Mouse (Mus musculus): ENCODE data around the gene Atxn3.
A peak's percentile ranks its signal among the peaks of the same experiment; 100 is the strongest.
"Not testable (repeated sequence)": the region's sequence is repeated elsewhere in the genome, so short reads cannot be mapped to it uniquely, and the experiment has no call there.

The Atxn3 gene

GRCm38 (mm10) chr12:101957942-101958544, at the start of gene Atxn3:
Gene Atxn3, minus strand, starts transcription at chr12:101958246.
- peak; percentile 98 for DNase-seq

GRCm38 (mm10) chr12:102000785-102001184, 42.7 kb upstream of the Atxn3 start:
- DNase-seq, result no peak

- no peak for DNase-seq
Measured at GRCm38 (mm10) chr12:101998929-101999328, 40.9 kb upstream of the Atxn3 start.

- DNase-seq, result no peak
Measured at GRCm38 (mm10) chr12:101994576-101995467, 36.8 kb upstream of the Atxn3 start.

GRCm38 (mm10) chr12:101987659-101988058, 29.6 kb upstream of the Atxn3 start:
- no peak for DNase-seq

GRCm38 (mm10) chr12:101985110-101985509, 27.1 kb upstream of the Atxn3 start:
- no peak for DNase-seq

- no peak for DNase-seq
Measured at GRCm38 (mm10) chr12:101982977-101983376, 24.9 kb upstream of the Atxn3 start.

GRCm38 (mm10) chr12:101981559-101981958, 23.5 kb upstream of the Atxn3 start:
- DNase-seq, result no peak

- DNase-seq, result peak; percentile 42
Measured at GRCm38 (mm10) chr12:101980266-101980665, 22.2 kb upstream of the Atxn3 start.

GRCm38 (mm10) chr12:101979213-101979750, 21.2 kb upstream of the Atxn3 start:
- peak; percentile 17 for DNase-seq

GRCm38 (mm10) chr12:101978588-101978987, 20.5 kb upstream of the Atxn3 start:
- DNase-seq, result no peak

- no peak for DNase-seq
Measured at GRCm38 (mm10) chr12:101978162-101978561, 20.1 kb upstream of the Atxn3 start.

GRCm38 (mm10) chr12:101977404-101977915, 19.4 kb upstream of the Atxn3 start:
- DNase-seq, result no peak

GRCm38 (mm10) chr12:101976651-101977403, 18.8 kb upstream of the Atxn3 start:
- no peak for DNase-seq

GRCm38 (mm10) chr12:101975601-101976571, 17.8 kb upstream of the Atxn3 start, which contains the start of gene Cpsf2:
Gene Cpsf2, plus strand, starts transcription at chr12:101975988.
- peak; percentile 85 for DNase-seq

GRCm38 (mm10) chr12:101975167-101975600, 17.1 kb upstream of the Atxn3 start:
- DNase-seq, result no peak

GRCm38 (mm10) chr12:101974571-101974970, 16.5 kb upstream of the Atxn3 start:
- no peak for DNase-seq

GRCm38 (mm10) chr12:101972230-101972629, 14.2 kb upstream of the Atxn3 start:
- no peak for DNase-seq

GRCm38 (mm10) chr12:101971311-101971710, 13.3 kb upstream of the Atxn3 start:
- no peak for DNase-seq

- DNase-seq, result not testable (repeated sequence)
Measured at GRCm38 (mm10) chr12:101958960-101959780, 1.1 kb upstream of the Atxn3 start.

Measured in liver (tissue).